6 mouse cellular contexts compared by ENCODE assay signal in genomic region chr11:91242061-91242460, GRCm38 (mm10).
DNase-seq lines count a peak whose midpoint lies in the region; TF ChIP-seq lines count a peak whose summit lies in the region.
"Not testable (repeated sequence)": the region's sequence is repeated elsewhere in the genome, so short reads cannot be mapped to it uniquely, and the experiment has no call there.

No protein-coding gene starts in this region.

- not testable (repeated sequence) for H3K4me3 ChIP-seq in kidney, adult 2 months (ENCODE audit: insufficient read depth, low read depth, low read length)

- H3K36me3 ChIP-seq in kidney, adult 2 months (ENCODE audit: control insufficient read depth, insufficient read depth, low read length), result not testable (repeated sequence)

- not testable (repeated sequence) for H3K4me1 ChIP-seq in kidney, adult 2 months (ENCODE audit: control insufficient read depth, insufficient read depth, low read length)

- not testable (repeated sequence) for TF ChIP-seq POLR2A in kidney, adult 2 months (IDR thresholded peaks at IDR 0.05; ENCODE audit: low read depth, low read length)

- 47% methylated on average over 3 of the region's 3 CpGs for WGBS in kidney, adult 2 months

- TF ChIP-seq CTCF in kidney, adult 2 months (conservative IDR thresholded peaks at IDR 0.05; ENCODE audit: insufficient read depth, insufficient read length, low read depth, low read length), result not testable (repeated sequence)

- not testable (repeated sequence) for H3K27me3 ChIP-seq in kidney, adult 2 months (replicated peaks; ENCODE audit: control insufficient read depth, insufficient read depth, low read length)

- H3K27ac ChIP-seq in kidney, adult 2 months (ENCODE audit: insufficient read depth, low read depth, low read length), result not testable (repeated sequence)

- peak; percentile 14 for DNase-seq in kidney, adult 11 months
- peak; percentile 3 for DNase-seq in kidney, adult 18-20 months
- DNase-seq in kidney, adult 2 months, result peak; percentile 72
- peak; percentile 14 to 42 for DNase-seq in kidney, adult 8-10 months
- DNase-seq in kidney, adult 9 months, result peak; percentile 70
- DNase-seq in kidney, postnatal 36 days, result peak; percentile 8 to 17

Comparison
In these comparisons a context has a peak if more than half of its experiments do, and no peak if none do; other contexts are left out.
1. DNase-seq: peak in every context shown above with its lines; median percentile 72 in kidney, adult 2 months; 70 in kidney, adult 9 months; 28 in kidney, adult 8-10 months; 14 in kidney, adult 11 months; 12 in kidney, postnatal 36 days; 3 in kidney, adult 18-20 months.